Mouse (Mus musculus) CH12.LX (cell line): ENCODE measurements at regions not wholly inside any gene's neighbourhood (a gene's known extent, or its start where the extent isn't known, plus 50 kb on each side); places are given as distances from the start of the nearest gene placed in this dataset.

Source experiments
- DNase-seq: peaks from one replicate; pipeline ENCODE4 v3.0.0-alpha.2; 2013; ENCODE audit errors: extremely low read depth
- H3K27ac ChIP-seq: 2 replicates; pipeline ENCODE4 v1.5.1; 2012; ENCODE audit warnings: low read depth, mild to moderate bottlenecking, control low read depth, moderate library complexity; ENCODE audit not compliant: insufficient read depth
- H3K27me3 ChIP-seq: replicated peaks from 2 replicates; pipeline ENCODE3; 2012; ENCODE audit warnings: inconsistent platforms
- H3K36me3 ChIP-seq, 2 experiments: replicated peaks in 1 of 2; 2 replicates each; pipeline versions ENCODE3 to v1.6.1; 2012; ENCODE audit warnings: inconsistent platforms in 1 of 2, low read length in 1 of 2, mild to moderate bottlenecking in 1 of 2, mixed read lengths in 1 of 2, moderate library complexity in 1 of 2; ENCODE audit not compliant: control insufficient read depth in 1 of 2, insufficient read depth in 1 of 2
- H3K4me1 ChIP-seq, 2 experiments: 2 replicates each; pipeline ENCODE4 v1.6.1; 2012; ENCODE audit warnings: inconsistent platforms in 1 of 2, moderate library complexity in 1 of 2; ENCODE audit not compliant: insufficient read depth in 2 of 2, control insufficient read depth in 1 of 2
- H3K4me2 ChIP-seq: 2 replicates; pipeline ENCODE4 v1.6.1; 2012; ENCODE audit warnings: low read depth, mild to moderate bottlenecking, control low read depth; ENCODE audit not compliant: poor library complexity, insufficient read depth, severe bottlenecking
- H3K4me3 ChIP-seq, 3 experiments: fragments of 150-350 bp in 1 of 3; sonication (generic) in 1 of 3; replicated peaks in 1 of 3; 2 replicates each; pipeline versions ENCODE3 to v1.5.1; 2011 to 2012; ENCODE audit warnings: low read depth in 2 of 3, low read length in 2 of 3, mild to moderate bottlenecking in 2 of 3, moderate library complexity in 2 of 3, control low read depth in 1 of 3, improper control_type of control experiment in 1 of 3, inconsistent platforms in 1 of 3, mixed read lengths in 1 of 3; ENCODE audit not compliant: poor library complexity in 1 of 3
- H3K79me2 ChIP-seq: replicated peaks from 2 replicates; pipeline ENCODE4 v1.6.1; 2012; ENCODE audit warnings: mild to moderate bottlenecking, moderate library complexity; ENCODE audit not compliant: control insufficient read depth, poor library complexity, insufficient read depth, severe bottlenecking; ENCODE audit errors: extremely low read depth
- H3K9ac ChIP-seq: 2 replicates; pipeline ENCODE4 v1.6.1; 2012; ENCODE audit warnings: low read depth, mild to moderate bottlenecking, control low read depth, moderate library complexity; ENCODE audit not compliant: insufficient read depth
- H3K9me3 ChIP-seq: replicated peaks from 2 replicates; pipeline ENCODE3; 2012; ENCODE audit warnings: low read length, inconsistent platforms, mixed read lengths
- BHLHE40 ChIP-seq: IDR thresholded peaks from 2 replicates; pipeline ENCODE4 v1.6.1; 2011; ENCODE audit warnings: mild to moderate bottlenecking, low read depth, low read length, improper control_type of control experiment
- CHD1 ChIP-seq: IDR thresholded peaks from 2 replicates; pipeline ENCODE4 v1.6.1; 2012; ENCODE audit warnings: low read depth, low read length, improper control_type of control experiment, inconsistent platforms
- E2F4 ChIP-seq: IDR thresholded peaks from 2 replicates; pipeline ENCODE4 v1.6.1; 2011; ENCODE audit warnings: low read depth, low read length, improper control_type of control experiment; ENCODE audit not compliant: insufficient replicate concordance
- ETS1 ChIP-seq: conservative IDR thresholded peaks from 2 replicates; pipeline ENCODE4 v1.6.1; 2012; ENCODE audit warnings: low read depth, mild to moderate bottlenecking, inconsistent platforms, low read length, improper control_type of control experiment, moderate library complexity
- GABPA ChIP-seq: IDR thresholded peaks from 2 replicates; pipeline ENCODE4 v1.6.1; 2012; ENCODE audit warnings: low read depth, low read length, improper control_type of control experiment, inconsistent platforms; ENCODE audit not compliant: insufficient replicate concordance
- JUND ChIP-seq: conservative IDR thresholded peaks from 2 replicates; pipeline ENCODE4 v1.6.1; 2011; ENCODE audit warnings: low read depth, low read length, improper control_type of control experiment
- MAFK ChIP-seq: IDR thresholded peaks from 2 replicates; pipeline ENCODE4 v1.6.1; 2011; ENCODE audit warnings: low read length, improper control_type of control experiment; ENCODE audit not compliant: insufficient replicate concordance
- MAX ChIP-seq: IDR thresholded peaks from 2 replicates; pipeline ENCODE4 v1.6.1; 2011; ENCODE audit warnings: low read length, improper control_type of control experiment
- MEF2A ChIP-seq: IDR thresholded peaks from 2 replicates; pipeline ENCODE4 v1.6.1; 2014; ENCODE audit warnings: low read depth, mild to moderate bottlenecking, inconsistent platforms, low read length, improper control_type of control experiment, borderline replicate concordance
- NRF1 ChIP-seq: IDR thresholded peaks from 2 replicates; pipeline ENCODE4 v1.6.1; 2014; ENCODE audit warnings: low read depth, mild to moderate bottlenecking, inconsistent platforms, low read length, improper control_type of control experiment, moderate library complexity
- PAX5 ChIP-seq: IDR thresholded peaks from 2 replicates; pipeline ENCODE4 v1.6.1; 2012; ENCODE audit warnings: low read length, inconsistent platforms, mixed read lengths
- POLR2A ChIP-seq: IDR thresholded peaks from 2 replicates; pipeline ENCODE4 v1.6.1; 2011; ENCODE audit warnings: low read depth, mild to moderate bottlenecking, improper control_type of control experiment, low read length
- RAD21 ChIP-seq: IDR thresholded peaks from 2 replicates; pipeline ENCODE4 v1.6.1; 2011; ENCODE audit warnings: low read depth, mild to moderate bottlenecking, low read length, improper control_type of control experiment, moderate library complexity
- USF2 ChIP-seq: conservative IDR thresholded peaks from 2 replicates; pipeline ENCODE4 v1.6.1; 2011; ENCODE audit warnings: low read depth, low read length, improper control_type of control experiment
- ZC3H11A ChIP-seq: IDR thresholded peaks from 2 replicates; pipeline ENCODE4 v1.6.1; 2012; ENCODE audit warnings: low read depth, mild to moderate bottlenecking, inconsistent platforms, low read length, improper control_type of control experiment
- ZMIZ1 ChIP-seq: IDR thresholded peaks from 2 replicates; pipeline ENCODE4 v1.6.1; 2012; ENCODE audit warnings: low read depth, mild to moderate bottlenecking, inconsistent platforms, low read length, improper control_type of control experiment
- ZNF384 ChIP-seq: IDR thresholded peaks from 2 replicates; pipeline ENCODE4 v1.6.1; 2012; ENCODE audit warnings: low read depth, low read length, improper control_type of control experiment, inconsistent platforms
- dilution Hi-C: fragments of 300-500 bp; cut with MboI; formaldehyde crosslinking; loops from 2 replicates; pipeline ENCODE4 v1.14.3; 2020; ENCODE audit warnings: low sequenced_read_pairs; ENCODE audit not compliant: extremely low pct_unique_long_range_greater_than_20kb, extremely low pct_ligation_motif_present
- in situ Hi-C: fragments of 300-500 bp; cut with MboI; formaldehyde crosslinking; loops from 3 replicates; pipeline ENCODE4 v1.14.3; 2019; ENCODE audit warnings: low sequenced_read_pairs, low pct_ligation_motif_present, low pct_unique_long_range_greater_than_20kb, mixed read lengths

DNA sequence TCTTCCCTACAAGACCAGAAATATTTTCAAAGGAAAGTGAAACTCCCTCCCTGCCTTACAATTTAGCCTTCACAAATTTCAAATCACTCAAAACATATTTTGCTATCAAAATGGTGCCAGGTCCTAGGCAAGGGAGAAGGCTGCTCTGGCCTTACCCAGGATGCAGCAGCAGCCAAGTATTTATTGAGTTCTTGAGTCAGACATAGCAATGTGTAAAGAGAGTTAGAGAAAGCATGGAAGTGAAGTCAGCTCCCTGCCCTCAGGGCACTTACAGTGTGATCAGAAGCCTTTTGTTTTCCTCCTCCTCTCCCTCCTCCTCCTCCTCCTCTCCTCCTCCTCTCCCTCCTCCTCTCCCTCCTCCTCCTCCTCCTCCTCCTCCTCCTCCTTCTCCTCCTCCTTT, 194.6 kb upstream of the Sox9 start:
- H3K4me3 ChIP-seq = no peak overlapping the region
- dilution Hi-C loops (no loop called here), in situ Hi-C loops (no loop called here)
- no peaks in the 10 kb centered on the region for H3K36me3 ChIP-seq
- no peaks in the 10 kb centered on the region for H3K4me1 ChIP-seq
- no peak overlapping the region for H3K9ac ChIP-seq
- no peak overlapping the region for H3K27ac ChIP-seq
- H3K9me3 ChIP-seq = peaks cover 79% of the 10 kb centered on the region
- H3K27me3 ChIP-seq = no peaks in the 10 kb centered on the region
- no peaks in the 10 kb centered on the region for H3K79me2 ChIP-seq
- H3K4me2 ChIP-seq = no peak overlapping the region
- no peak for TF ChIP-seq BHLHE40
- TF ChIP-seq NRF1 = no peak
- TF ChIP-seq CHD1 = no peak
- no peak for TF ChIP-seq ZMIZ1
- no peak for TF ChIP-seq ETS1
- no peak for TF ChIP-seq ZNF384
- no peak for TF ChIP-seq POLR2A
- no peak for DNase-seq

DNA sequence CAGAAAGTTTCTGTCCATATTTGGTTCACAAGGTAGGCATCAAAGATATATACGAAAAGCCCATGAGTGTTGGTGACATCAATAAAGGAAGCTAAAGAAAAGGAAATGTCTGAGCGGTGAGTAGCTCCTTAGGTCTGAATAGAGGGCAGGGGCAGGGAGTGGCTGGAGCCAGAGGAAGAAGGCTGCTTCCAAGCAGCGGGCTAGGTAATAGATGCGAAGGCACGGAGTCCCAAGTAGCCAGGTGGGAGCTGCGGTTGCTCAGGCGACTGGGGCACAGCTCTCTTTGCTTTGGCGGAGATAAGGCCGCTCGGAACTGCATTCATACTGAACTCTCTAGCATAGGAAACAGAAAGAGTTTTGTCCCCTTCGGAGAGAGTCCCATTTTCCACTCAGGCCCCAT, 193.9 kb upstream of the Sox9 start:
- no peaks in the 10 kb centered on the region for H3K36me3 ChIP-seq
- H3K9ac ChIP-seq = no peak overlapping the region
- dilution Hi-C loops = no loop called here
- no peak overlapping the region for H3K4me3 ChIP-seq
- H3K4me1 ChIP-seq = no peaks in the 10 kb centered on the region
- H3K27me3 ChIP-seq = no peaks in the 10 kb centered on the region
- TF ChIP-seq GABPA = no peak
- TF ChIP-seq MAFK = no peak
- TF ChIP-seq USF2 = no peak
- TF ChIP-seq JUND = no peak
- TF ChIP-seq NRF1 = no peak
- TF ChIP-seq E2F4 = no peak
- TF ChIP-seq PAX5 = no peak
- no peak for TF ChIP-seq MAX
- no peak for TF ChIP-seq MEF2A
- TF ChIP-seq RAD21 = no peak
- no peak for TF ChIP-seq ZC3H11A
- in situ Hi-C loops = no loop called here
- DNase-seq = no peak
- H3K79me2 ChIP-seq = no peaks in the 10 kb centered on the region
- H3K27ac ChIP-seq = no peak overlapping the region
- H3K4me2 ChIP-seq = no peak overlapping the region
- peaks cover 80% of the 10 kb centered on the region for H3K9me3 ChIP-seq
